Mouse (Mus musculus): ENCODE measurements around the gene Timmdc1. TPM values are rescaled to one million over a fixed set of nuclear protein-coding genes. Genes with fewer than 3 reads are reported as not detected.

The Timmdc1 gene
- total RNA-seq (2021) = 10 to 100 TPM; 45.9 to 46.2 TPM
- long read RNA-seq, experiment 1, partial matches to known transcripts = 0 of 6 reads
- long read RNA-seq, experiment 1, other reads (novel, unspliced or antisense) = 2 of 6 reads
- long read RNA-seq, experiment 2, partial matches to known transcripts = 0 of 3 reads
- long read RNA-seq, experiment 2, other reads (novel, unspliced or antisense) = 0 of 3 reads

DNA sequence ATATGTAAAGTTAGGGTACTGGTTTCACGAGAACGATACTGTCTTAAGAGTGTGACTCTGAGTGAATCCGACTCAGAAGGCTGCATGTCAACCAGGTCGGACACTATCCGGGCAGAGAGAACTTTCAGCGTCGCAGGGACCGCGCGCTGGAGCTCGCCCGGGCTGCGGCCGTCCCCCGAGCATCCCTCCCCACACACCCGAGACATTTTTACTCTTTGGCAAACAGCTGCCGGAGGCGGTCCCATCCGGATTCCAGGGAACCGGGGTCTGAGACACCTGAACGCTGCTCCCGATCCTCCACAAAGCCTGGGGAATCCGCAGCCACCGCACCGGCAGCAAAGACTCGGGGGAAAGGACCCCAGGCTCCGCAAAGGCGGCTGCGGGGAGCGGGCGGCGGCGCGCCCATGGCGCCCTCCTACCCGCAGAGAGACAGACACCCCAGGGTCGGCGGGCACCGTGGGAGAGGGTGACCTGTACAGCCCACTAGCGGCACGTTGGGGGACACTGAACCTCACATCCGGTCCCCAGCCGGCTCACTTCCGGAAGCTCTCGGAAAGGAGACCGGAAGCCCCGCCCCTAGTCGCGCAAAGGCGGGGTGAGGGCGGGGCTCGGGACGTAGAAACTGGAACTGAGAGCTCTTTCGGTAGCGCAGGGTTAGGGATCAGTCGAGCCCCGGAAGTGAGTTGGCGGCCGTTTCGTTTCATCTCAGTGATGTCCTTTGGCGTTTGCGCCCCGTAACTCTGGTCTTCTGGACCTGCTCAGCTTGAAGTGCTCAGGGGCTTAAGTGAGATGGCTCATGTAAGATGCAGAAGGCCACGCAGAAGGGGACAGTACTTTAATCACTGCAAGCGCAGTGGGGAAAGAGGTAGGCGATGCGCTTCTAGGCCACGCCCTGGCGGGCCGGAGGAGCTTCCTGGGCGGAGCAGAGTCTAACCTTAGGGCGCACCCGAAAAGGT lies at the start of gene Timmdc1:
Gene Timmdc1, minus strand, starts transcription at position 535 of the 956 bp plus-strand sequence.
- peak; percentile 95 for DNase-seq (ENCODE audit: low spot score)

DNA sequence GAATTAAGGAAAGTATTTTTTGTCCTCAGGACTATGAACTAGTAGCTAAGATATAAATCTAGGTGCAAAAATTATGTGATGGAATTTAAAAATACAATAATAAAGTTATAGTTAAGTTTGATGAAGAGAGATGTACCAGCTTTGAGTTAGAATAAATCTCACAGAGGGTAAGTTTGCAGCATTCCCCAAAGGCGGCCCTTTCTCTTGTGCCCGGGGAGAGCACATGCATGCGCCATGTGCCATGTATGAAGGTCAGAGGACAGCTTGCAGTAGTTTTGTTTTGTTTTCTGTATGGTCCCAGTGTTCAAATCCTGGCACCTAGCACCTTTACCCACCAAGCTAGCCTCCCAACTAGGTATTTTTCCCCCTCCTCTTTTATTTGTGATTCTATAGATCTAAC lies 49.0 kb upstream of the Timmdc1 start:
- no peak for DNase-seq (ENCODE audit: low spot score)

DNA sequence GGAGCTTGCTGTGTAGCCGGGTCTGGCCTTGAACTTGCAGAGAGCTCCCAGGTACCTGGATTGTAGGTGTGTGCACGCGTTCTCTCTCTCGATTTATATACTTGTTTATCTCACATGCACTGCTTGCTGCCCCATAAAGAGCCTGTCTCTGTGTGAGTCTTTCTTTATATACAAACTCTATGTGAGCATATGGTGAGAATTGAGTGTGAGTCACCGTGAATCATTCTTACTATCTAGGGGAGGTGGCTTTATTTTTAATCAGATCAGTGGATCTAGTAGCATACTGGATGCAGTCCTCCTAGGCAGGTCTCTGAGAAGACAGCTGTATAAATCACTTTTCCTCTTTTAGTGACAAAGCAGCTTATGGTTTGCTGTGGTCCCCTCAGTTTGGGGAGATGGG lies 45.7 kb upstream of the Timmdc1 start:
- no peak for DNase-seq (ENCODE audit: low spot score)

DNA sequence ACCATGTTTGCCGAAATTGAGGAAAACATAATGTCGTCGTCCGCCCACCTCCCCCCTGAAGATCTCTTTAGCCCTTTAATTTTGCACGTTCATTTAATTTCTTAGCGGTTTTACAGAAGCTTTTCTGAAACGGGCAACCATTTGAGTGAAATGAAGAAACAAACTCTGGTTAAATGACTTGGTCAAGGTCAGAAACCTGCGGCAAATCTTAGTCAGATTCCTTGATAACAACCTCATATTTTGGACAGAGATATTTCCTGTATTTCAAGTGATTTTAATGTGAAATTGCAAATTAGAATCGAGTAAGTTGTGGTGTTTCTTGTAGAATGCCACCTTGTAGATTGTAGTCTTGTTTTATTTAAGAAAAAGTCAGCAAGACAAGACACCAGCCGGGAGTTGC lies 41.1 kb upstream of the Timmdc1 start:
- DNase-seq (ENCODE audit: low spot score) = no peak

DNA sequence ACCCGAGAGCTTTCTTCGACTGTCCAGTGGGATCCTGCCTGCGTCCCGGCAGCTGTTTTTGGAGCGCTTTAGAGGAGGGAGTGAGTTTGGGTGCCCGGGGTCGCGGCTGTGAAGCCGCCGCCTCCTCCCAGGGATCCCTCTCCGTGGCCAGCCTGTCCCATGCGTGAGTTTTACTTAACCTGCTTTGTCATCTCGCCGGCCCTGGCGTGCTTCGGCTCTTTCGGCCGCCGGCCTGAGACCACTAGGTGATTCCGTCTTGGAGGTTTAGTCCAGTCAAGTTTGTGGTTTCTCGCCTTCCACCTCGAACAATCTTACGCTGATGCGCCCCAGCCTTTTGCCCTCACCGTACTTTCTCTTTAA lies 40.5 kb upstream of the Timmdc1 start:
- no peak for DNase-seq (ENCODE audit: low spot score)

DNA sequence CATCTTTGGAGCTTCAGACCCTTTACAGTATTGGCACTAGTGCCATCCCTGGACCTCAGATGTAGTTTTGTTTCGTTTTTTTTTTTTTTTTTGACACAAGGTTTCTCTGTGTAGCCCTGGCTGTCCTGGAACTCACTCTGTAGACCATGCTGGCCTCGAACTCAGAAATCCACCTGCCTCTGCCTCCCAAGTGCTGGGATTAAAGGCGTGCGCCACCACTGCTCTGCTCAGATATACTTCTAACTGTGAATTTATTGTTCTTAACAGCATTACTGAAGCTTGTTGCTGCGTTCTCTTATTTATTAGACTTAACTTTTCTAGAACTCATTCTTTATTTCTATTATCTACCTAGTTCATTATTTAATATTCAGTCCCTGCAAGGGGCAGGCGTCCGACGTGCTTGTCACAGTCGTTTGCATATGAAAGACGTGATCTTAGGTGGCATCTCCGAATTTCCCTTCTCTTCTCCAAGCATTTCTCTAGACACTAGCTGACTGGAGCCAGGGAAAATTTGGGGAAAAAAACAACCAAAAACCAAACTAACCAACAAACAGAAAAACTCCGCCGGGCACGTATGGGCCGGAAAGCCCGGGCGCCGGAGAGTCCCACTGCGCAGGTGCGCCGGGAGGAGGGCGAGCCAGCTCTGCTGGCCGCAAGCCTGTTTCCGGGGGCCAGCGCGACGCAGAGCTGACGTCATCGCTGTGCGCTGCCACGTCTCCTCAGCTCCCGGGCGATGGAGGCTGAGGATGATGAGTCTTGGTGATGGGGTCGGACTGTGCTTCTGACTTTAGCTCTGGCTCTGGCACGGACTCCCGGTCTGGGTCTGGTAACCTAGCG lies 39.9 kb upstream of the Timmdc1 start:
- DNase-seq (ENCODE audit: low spot score) = peak; percentile 95

DNA sequence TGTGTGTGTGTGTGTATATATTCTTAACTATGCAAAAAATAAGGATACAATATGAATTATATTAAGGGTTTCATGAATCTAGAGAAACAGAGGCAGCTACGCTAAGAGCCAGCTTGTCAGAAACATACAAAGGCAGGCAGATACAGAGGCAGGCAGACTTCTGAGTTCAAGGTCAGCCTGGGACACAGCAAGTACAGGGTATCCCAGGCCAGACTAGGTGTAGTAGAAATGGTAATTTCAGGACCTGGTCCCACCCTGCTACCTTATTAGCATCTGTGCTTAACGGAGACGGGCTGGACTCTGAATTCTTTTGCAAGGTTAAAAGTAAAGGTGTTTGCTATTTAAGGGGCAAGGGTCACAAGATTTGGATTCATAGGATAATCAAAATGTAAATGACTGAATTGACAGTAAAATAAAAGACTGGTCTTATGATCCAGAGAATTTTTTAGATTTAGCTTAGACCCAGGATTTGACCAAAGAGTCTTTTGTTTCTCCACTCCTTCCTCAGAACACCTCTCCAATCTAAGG lies 35.8 kb upstream of the Timmdc1 start, which contains the start of gene Tmem39a:
Gene Tmem39a, plus strand, starts transcription at position 478 of the 528 bp plus-strand sequence.
- no peak for DNase-seq (ENCODE audit: low spot score)

DNA sequence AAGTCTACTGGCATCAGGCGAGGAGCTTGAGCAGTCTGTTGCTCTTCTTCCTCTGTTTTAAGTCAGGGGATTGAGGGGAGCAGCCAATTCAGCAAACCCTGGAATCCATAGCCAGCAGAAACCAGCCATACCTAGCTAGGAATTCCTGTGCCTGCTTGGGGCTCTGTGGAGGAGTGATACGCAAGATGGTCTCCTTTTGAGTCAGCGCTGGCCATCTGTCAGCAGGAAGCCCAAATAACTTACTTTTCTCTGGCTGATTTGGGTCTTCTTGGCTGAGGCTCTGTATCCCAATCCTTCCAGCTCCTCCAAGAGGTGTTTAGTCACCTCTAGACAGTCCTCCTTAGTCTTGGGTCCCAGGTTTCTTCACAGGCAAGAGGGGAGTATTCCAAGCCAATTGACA lies 33.5 kb upstream of the Timmdc1 start:
- no peak for DNase-seq (ENCODE audit: low spot score)

DNA sequence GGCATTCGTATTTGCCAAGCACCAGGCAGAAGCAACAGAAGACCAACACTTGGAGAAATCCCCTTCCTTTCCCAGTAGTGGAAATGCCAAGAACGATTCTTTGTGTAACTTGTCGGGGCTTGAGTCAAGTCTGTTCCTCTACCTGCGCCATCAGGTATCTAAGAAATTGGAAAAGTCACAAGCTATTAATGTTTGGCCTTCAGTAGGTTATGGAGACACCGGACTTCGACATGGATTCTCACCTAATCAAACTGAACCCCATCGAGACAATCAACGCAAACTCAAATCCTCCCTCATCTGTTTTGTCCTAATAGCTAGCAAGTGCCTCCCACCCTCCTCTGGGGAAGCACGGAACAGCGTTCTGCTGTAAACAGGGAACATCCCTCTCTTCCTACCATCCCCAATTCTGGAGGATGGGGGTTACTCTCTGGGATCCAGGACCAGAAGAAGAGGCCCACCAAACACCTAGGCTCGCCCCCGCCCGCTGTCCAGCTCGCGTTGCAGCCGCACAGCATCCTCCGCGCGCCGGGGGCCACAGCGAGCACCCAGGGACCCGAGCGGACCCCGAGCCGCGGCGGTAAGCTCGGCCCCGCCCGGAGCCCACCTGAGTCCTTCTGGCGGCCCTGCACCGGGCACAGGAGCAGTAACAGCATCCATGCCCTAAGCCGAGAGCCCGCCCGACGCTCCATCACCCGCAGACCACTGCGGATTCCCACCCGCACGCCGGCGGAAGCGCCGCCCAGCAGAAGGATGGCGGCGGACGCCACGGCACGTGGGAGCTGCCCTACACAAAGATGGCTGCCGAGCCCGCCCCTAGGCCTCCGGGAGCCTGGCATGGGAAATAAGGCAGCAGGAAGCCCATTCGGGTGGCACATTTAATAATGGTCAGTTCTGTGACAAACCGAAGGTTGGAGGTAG lies 27.3 kb upstream of the Timmdc1 start, which contains the start of gene Poglut1:
Gene Poglut1, minus strand, starts transcription at position 780 of the 918 bp plus-strand sequence.
- DNase-seq (ENCODE audit: low spot score) = peak; percentile 69

DNA sequence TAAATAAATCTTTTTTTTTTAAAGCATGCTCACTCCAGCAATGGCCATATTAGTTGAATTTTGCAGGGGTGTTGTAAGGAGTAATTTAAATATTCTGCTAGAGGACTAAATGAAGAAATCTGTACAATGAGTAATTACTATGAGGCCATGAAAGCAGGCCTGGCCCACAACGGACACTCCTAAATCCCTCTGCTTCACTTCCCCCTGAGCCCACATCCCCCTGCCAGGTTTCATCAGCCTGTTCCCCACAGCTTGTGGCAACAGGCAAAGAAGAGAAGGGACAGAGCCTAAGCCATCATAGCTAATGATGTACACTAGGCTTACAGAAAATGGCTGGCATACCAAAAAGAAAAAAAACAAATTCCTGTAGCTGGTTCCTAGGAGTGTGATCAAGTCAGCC lies 25.5 kb upstream of the Timmdc1 start:
- no peak for DNase-seq (ENCODE audit: low spot score)

DNA sequence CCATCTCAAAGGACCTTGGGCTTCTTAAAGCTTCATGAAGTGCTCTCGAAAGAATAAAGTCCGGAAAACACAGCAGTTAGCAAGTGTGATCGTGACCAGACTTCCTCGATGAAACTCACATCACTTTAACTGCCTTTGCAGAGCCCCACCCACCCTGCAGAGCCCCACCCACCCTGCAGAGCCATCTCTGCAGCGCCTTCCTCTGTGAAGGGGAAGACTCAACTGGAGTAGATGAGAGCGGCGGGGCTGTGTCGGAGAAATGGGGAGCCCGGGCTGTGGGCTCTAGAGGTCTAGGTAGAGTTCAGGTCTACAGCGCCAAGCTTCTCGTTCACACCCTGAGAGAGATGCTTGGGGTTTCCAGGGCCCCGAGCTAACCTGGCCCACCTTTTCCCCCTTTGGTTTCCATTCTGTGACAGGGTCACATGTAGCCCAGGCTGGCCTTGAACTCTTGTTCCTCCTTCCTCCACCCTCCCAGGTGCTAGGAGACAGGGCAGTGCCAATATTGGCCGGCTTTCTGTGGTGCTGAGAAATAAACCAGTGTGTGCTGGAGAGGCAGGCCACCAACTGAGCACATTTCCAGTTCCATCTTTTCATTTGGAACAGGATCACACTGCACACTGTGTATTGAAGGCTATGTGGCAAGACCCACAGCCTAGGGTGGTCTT lies 16.4 kb upstream of the Timmdc1 start:
- no peak for DNase-seq (ENCODE audit: low spot score)

DNA sequence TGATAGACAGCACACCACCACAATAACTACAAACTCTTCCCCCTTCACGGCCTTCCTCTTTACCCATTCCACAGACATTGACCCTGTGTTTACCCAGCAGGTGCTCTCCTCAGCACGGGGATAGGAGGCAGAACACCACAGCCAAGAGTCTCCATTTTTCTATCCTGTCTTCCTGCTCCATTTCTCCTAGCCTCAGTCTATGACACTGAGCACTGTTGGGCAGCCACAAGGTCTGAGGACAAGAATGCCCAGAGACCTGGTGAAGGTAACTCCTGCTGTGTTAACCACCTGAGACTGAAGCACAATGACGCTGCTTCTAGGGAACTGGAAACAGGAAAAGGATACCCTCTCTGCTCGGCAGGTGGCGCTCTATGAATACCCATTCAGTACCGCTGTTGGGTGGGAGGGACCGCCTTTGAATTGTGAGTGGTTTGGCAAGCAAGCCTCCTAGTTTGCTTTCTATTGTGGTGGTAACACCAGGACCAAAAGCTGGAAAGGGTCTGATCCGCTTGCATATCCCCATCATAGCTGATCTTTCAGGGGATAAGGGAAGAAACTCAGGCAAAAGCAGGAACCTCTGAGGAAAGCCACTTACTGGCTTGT lies 14.2 kb upstream of the Timmdc1 start:
- DNase-seq (ENCODE audit: low spot score) = peak; percentile 70

DNA sequence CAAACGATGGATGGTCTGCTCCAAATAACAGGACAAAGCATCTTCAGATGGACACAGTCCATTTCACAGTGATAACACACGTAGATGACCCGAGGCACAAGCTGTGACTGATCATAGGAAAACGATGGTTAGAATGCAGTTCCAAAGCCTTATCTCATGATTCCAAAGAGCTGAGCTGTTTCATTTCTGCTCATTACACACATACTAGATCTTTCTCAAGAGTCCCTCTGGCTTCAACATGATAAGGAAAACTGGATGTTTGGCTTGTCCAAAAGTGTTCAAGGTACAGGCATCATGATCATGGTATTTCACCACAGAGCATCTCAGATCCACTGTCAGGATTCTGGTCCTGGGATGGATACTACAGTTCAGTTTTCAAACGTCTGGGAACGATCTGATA lies 3.8 kb upstream of the Timmdc1 start:
- DNase-seq (ENCODE audit: low spot score) = no peak

DNA sequence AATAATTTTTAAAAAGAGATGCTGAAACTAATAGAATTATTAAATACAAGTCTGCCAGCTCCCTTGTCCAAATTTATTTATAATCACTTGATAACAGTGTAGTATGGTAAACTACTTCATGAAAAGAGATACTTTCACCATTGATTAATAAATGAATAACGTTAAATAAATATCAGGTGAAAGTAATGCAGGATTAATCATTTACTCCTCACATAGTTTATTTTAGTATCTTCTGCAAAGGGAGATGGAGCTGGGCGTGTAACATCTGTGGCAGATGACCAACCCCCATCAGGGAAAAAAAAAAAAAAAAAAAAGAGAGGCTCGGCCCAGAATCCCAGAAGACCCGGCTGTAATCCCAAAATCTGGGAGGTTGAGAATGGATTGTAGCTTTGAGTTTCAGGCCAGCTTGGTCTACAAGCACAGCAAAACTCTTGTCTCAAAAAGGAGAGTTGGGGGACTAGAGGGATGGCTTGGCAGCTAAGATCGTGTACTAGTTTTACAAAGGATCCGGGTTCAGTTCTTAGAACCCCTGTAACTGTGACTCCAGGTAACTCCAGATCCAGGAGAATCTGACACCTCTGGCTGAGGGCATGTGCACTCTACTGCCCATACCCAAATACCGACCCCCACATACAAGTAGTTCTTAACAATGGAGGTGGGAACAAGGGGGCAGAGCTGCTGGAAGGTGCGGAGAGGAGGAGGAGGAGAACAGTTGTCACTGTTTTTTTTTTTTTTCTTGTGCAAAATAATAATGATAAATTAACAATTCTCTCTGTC lies 1.1 kb downstream of the Timmdc1 start:
- DNase-seq (ENCODE audit: low spot score) = no peak

DNA sequence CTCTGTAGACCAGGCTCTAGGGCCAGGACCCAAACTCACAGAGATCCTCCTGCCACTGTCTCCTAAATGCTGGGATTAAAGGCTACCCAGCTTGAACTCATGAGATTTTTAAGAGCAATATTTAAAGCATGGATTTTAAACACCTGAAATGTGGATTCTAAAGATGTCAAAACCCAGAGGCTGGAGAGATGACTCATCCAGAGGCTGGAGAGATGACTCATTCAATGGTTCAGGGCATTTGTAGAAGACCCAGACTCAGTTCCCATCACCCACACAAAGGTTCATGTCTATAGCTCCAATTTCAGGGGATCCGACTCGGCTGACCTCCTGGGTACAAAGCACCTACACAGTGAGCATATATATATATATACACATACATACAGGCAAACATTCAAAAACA lies 3.3 kb downstream of the Timmdc1 start:
- DNase-seq (ENCODE audit: low spot score) = no peak

DNA sequence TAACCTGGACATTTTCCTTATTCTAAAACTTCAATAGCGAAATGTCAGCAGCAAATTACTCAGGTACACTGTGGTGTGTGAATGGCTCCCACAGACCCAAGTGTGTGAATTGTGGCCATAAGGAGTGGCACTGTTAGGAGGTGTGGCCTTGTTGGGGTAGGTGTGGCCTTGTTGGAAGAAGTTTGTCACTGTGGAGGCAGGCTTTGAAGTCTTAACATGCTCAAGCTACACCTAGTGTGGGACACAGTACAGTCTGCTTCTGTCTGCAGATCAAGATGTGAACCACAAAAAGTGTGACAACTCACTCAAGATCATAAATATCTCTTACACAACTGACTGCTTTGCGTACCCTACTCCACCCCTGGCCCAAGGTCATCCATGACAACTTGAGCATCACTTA lies 11.6 kb downstream of the Timmdc1 start:
- DNase-seq (ENCODE audit: low spot score) = no peak

DNA sequence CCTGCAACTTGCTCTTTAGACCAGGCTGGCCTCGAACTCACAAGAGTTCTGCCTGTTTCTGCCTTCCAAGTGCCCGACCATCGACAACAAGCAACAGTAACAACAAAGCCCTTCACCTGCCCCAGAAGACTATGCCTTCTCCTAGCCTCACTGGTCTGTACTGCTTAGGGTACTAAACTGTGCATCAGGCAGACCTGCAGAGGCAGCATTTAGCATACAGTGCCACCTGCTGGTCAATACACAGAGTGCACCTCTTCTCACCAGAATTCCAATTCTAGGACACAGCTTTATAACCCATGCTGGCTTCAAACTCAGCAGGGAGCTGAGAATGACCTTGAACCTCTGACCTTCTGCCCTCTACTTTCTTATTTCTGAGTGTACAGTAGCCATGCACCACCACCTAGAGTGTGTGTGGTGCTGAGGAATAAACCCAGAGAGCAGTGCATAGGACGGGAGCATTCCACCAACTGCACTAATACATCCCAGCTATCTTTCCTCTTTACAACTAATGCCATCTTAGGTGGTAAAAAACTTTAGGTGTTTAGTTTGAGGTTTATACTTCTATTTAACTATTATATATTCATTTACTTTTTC lies 16.3 kb downstream of the Timmdc1 start:
- DNase-seq (ENCODE audit: low spot score) = peak; percentile 71

DNA sequence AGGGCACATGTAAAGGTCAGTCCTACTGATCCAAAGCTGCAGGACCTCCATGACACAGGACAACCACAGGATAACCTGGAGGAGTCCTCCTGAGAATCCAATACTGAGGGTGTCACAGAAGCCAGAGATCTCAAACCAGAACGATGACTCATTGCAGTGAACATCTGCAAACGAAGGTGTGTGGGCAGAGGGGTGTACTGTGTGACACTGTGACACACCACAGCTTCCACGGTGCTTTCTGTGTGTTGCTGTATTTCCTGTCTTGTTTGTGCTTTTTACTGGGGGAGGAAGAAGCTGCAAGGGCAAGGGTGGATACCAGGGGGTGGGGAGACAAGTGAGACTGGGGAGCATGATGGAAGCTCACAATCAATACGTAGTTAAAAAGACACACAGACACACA lies 18.9 kb downstream of the Timmdc1 start:
- DNase-seq (ENCODE audit: low spot score) = no peak
